Mouse (Mus musculus) gastrocnemius, postnatal 10 days (tissue): ENCODE data around the gene Ccdc9b. TPM values are rescaled to one million over a fixed set of nuclear protein-coding genes. Genes with fewer than 3 reads are reported as not detected.

Experiments
- DNase-seq: peaks from one replicate; pipeline ENCODE4 v3.0.0; 2021; ENCODE audit warnings: mixed read lengths
- long read RNA-seq, 2 experiments: library from polyadenylated mRNA; stranded (forward); transcript quantifications; one replicate each; pipeline ENCODE4 v2.0.0; 2021
- total RNA-seq, 2 experiments: library from RNA; stranded (reverse); gene quantifications; 2 replicates each; pipeline ENCODE4 v1.2.3; 2021

Gene Ccdc9b
- 1 to 10 TPM; 5.7 to 8.5 TPM for total RNA-seq
- long read RNA-seq, experiment 1, full-length matches to known transcripts: 1 of 3 reads
- long read RNA-seq, experiment 1, partial matches to known transcripts: 0 of 3 reads
- long read RNA-seq, experiment 1, other reads (novel, unspliced or antisense): 2 of 3 reads
- long read RNA-seq, experiment 2, partial matches to known transcripts: 0 of 1 reads
- long read RNA-seq, experiment 2, other reads (novel, unspliced or antisense): 1 of 1 reads

GRCm38 (mm10) chr2:118761906-118762783 lies at the start of gene Ccdc9b:
Ccdc9b (minus strand) TSS chr2:118762661.
- DNase-seq: peak; percentile 90

- DNase-seq: no peak
These were observed 48.4 kb upstream of the Ccdc9b start for GRCm38 (mm10) chr2:118810861-118811260.

GRCm38 (mm10) chr2:118806860-118807259 lies 44.4 kb upstream of the Ccdc9b start:
- peak; percentile 47 for DNase-seq

GRCm38 (mm10) chr2:118805756-118806155 lies 43.3 kb upstream of the Ccdc9b start:
- DNase-seq: no peak

GRCm38 (mm10) chr2:118805137-118805536 lies 42.7 kb upstream of the Ccdc9b start:
- no peak for DNase-seq

GRCm38 (mm10) chr2:118804474-118804873 lies 42.0 kb upstream of the Ccdc9b start:
- no peak for DNase-seq

- DNase-seq: no peak
These were observed 40.2 kb upstream of the Ccdc9b start for GRCm38 (mm10) chr2:118802542-118803118.

- no peak for DNase-seq
These were observed 31.2 kb upstream of the Ccdc9b start for GRCm38 (mm10) chr2:118793636-118794035.

GRCm38 (mm10) chr2:118792259-118792613 lies 29.8 kb upstream of the Ccdc9b start:
- DNase-seq: no peak

- no peak for DNase-seq
These were observed 29.3 kb upstream of the Ccdc9b start for GRCm38 (mm10) chr2:118791591-118792258.

GRCm38 (mm10) chr2:118790551-118791525 lies 28.4 kb upstream of the Ccdc9b start:
- peak; percentile 70 for DNase-seq

GRCm38 (mm10) chr2:118790221-118790550 lies 27.7 kb upstream of the Ccdc9b start:
- no peak for DNase-seq

GRCm38 (mm10) chr2:118789501-118789900 lies 27.0 kb upstream of the Ccdc9b start:
- DNase-seq: peak; percentile 63

- DNase-seq: no peak
These were observed 24.1 kb upstream of the Ccdc9b start for GRCm38 (mm10) chr2:118786525-118786924.

- no peak for DNase-seq
These were observed 21.2 kb upstream of the Ccdc9b start for GRCm38 (mm10) chr2:118783663-118784062.

- DNase-seq: no peak
These were observed 20.6 kb upstream of the Ccdc9b start for GRCm38 (mm10) chr2:118783093-118783492.

- DNase-seq: no peak
These were observed 19.8 kb upstream of the Ccdc9b start for GRCm38 (mm10) chr2:118782303-118782702.

GRCm38 (mm10) chr2:118781115-118781514 lies 18.7 kb upstream of the Ccdc9b start:
- no peak for DNase-seq

GRCm38 (mm10) chr2:118779504-118780480 lies 17.3 kb upstream of the Ccdc9b start, which contains the start of gene Disp2:
Disp2 (plus strand) TSS chr2:118779719.
- DNase-seq: peak; percentile 95

- DNase-seq: no peak
These were observed 16.6 kb upstream of the Ccdc9b start for GRCm38 (mm10) chr2:118779065-118779464.
